Comparison of ENCODE assay signal across 17 mouse cellular contexts in the genomic region with DNA sequence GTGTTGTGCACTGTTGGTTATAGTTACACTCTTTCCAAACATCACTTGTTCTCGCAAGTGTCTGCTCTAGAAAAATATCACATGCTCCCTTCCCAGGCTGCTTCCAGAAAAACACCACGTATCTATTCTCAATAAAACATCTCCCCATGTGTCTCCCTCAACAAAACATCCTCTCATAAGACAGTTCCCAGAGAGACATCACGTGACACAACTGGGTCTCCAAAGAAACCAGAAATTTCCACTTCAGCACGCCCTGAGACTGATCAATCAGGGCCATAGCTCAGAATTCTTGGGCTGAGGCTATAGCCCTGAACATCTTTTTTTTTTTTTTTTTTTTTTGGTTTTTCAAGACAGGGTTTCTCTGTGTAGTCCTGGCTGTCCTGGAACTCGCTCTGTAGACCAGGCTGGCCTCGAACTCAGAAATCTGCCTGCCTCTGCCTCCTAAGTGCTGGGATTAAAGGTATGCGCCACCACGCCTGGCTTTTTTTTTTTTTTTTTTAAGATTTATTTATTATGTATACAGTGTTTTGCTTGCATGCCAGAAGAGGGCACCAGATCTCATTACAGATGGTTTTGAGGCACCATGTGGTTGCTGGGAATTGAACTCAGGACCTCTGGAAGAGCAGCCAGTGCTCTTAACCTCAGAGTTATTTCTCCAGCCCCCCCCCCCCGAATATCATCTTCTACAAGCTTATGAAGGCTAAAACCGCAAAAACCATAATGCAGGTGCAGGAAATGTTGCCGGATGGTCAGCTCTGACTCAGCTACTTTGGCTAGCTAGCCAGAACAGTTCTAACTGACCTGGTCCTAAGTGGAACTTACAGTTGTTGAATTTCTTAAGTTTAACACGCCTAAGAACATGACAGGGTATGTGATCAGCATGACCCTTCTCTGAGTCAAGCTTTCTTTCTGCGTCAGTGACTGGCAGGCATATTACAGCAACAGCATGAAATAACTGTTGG.
"Had no signal": no experiment of that assay in that cellular context is flagged by ENCODE, and none has a peak within 500 bp of the region (broad histone marks: within the 10 kb centered on the region; RNA-seq: fewer than 3 reads in every experiment).

No protein-coding gene starts in this region.

- H3K36me3 ChIP-seq: limb, embryonic 12.5 days; limb, embryonic 15.5 days; neural tube, embryonic 15.5 days had no signal

- H3K9me3 ChIP-seq: limb, embryonic 15.5 days; neural tube, embryonic 12.5 days had no signal

- H3K27me3 ChIP-seq: limb, embryonic 12.5 days; limb, embryonic 15.5 days; neural tube, embryonic 12.5 days; neural tube, embryonic 15.5 days had no signal

- H3K27ac ChIP-seq: limb, embryonic 12.5 days; limb, embryonic 15.5 days; liver, embryonic 14.5 days; macrophage; neural tube, embryonic 12.5 days; neural tube, embryonic 15.5 days; stomach, postnatal 0 days had no signal

- DNase-seq: kidney, postnatal 14 days; kidney, postnatal 4 days; left cerebral cortex, postnatal 4 days; liver, postnatal 0 days; lung, embryonic 14.5 days; midbrain, embryonic 14.5 days; right cerebral cortex, adult 18-20 months; right cerebral cortex, postnatal 14 days; right cerebral cortex, postnatal 4 days; thymus, postnatal 25 days had no signal

- H3K9ac ChIP-seq: limb, embryonic 12.5 days; limb, embryonic 15.5 days; liver, embryonic 14.5 days; liver, postnatal 0 days; lung, embryonic 14.5 days; neural tube, embryonic 12.5 days; neural tube, embryonic 15.5 days had no signal

- H3K4me3 ChIP-seq: limb, embryonic 12.5 days; limb, embryonic 15.5 days; neural tube, embryonic 12.5 days; neural tube, embryonic 15.5 days had no signal
